Mouse (Mus musculus) CH12.LX (cell line): ENCODE measurements around the gene Lgi1. TPM values are rescaled to one million over a fixed set of nuclear protein-coding genes. Genes with fewer than 3 reads are reported as not detected.

Source experiments
- DNase-seq: peaks from one replicate; pipeline ENCODE4 v3.0.0-alpha.2; 2013; ENCODE audit errors: extremely low read depth
- H3K27ac ChIP-seq: 2 replicates; pipeline ENCODE4 v1.5.1; 2012; ENCODE audit warnings: low read depth, mild to moderate bottlenecking, control low read depth, moderate library complexity; ENCODE audit not compliant: insufficient read depth
- H3K27me3 ChIP-seq: replicated peaks from 2 replicates; pipeline ENCODE3; 2012; ENCODE audit warnings: inconsistent platforms
- H3K36me3 ChIP-seq, 2 experiments: replicated peaks in 1 of 2; 2 replicates each; pipeline versions ENCODE3 to v1.6.1; 2012; ENCODE audit warnings: inconsistent platforms in 1 of 2, low read length in 1 of 2, mild to moderate bottlenecking in 1 of 2, mixed read lengths in 1 of 2, moderate library complexity in 1 of 2; ENCODE audit not compliant: control insufficient read depth in 1 of 2, insufficient read depth in 1 of 2
- H3K4me1 ChIP-seq, 2 experiments: 2 replicates each; pipeline ENCODE4 v1.6.1; 2012; ENCODE audit warnings: inconsistent platforms in 1 of 2, moderate library complexity in 1 of 2; ENCODE audit not compliant: insufficient read depth in 2 of 2, control insufficient read depth in 1 of 2
- H3K4me2 ChIP-seq: 2 replicates; pipeline ENCODE4 v1.6.1; 2012; ENCODE audit warnings: low read depth, mild to moderate bottlenecking, control low read depth; ENCODE audit not compliant: poor library complexity, insufficient read depth, severe bottlenecking
- H3K4me3 ChIP-seq, 3 experiments: fragments of 150-350 bp in 1 of 3; sonication (generic) in 1 of 3; replicated peaks in 1 of 3; 2 replicates each; pipeline versions ENCODE3 to v1.5.1; 2011 to 2012; ENCODE audit warnings: low read depth in 2 of 3, low read length in 2 of 3, mild to moderate bottlenecking in 2 of 3, moderate library complexity in 2 of 3, control low read depth in 1 of 3, improper control_type of control experiment in 1 of 3, inconsistent platforms in 1 of 3, mixed read lengths in 1 of 3; ENCODE audit not compliant: poor library complexity in 1 of 3
- H3K79me2 ChIP-seq: replicated peaks from 2 replicates; pipeline ENCODE4 v1.6.1; 2012; ENCODE audit warnings: mild to moderate bottlenecking, moderate library complexity; ENCODE audit not compliant: control insufficient read depth, poor library complexity, insufficient read depth, severe bottlenecking; ENCODE audit errors: extremely low read depth
- H3K9ac ChIP-seq: 2 replicates; pipeline ENCODE4 v1.6.1; 2012; ENCODE audit warnings: low read depth, mild to moderate bottlenecking, control low read depth, moderate library complexity; ENCODE audit not compliant: insufficient read depth
- H3K9me3 ChIP-seq: replicated peaks from 2 replicates; pipeline ENCODE3; 2012; ENCODE audit warnings: low read length, inconsistent platforms, mixed read lengths
- BHLHE40 ChIP-seq: IDR thresholded peaks from 2 replicates; pipeline ENCODE4 v1.6.1; 2011; ENCODE audit warnings: mild to moderate bottlenecking, low read depth, low read length, improper control_type of control experiment
- CHD2 ChIP-seq: IDR thresholded peaks from 2 replicates; pipeline ENCODE4 v1.6.1; 2011; ENCODE audit warnings: low read length, improper control_type of control experiment
- CTCF ChIP-seq, 2 experiments: IDR thresholded peaks in 1 of 2; conservative IDR thresholded peaks in 1 of 2; 2 replicates each; pipeline ENCODE4 v1.5.1; 2011 to 2012; ENCODE audit warnings: low read depth in 2 of 2, low read length in 2 of 2, improper control_type of control experiment in 1 of 2, inconsistent platforms in 1 of 2, mild to moderate bottlenecking in 1 of 2, moderate library complexity in 1 of 2
- E2F4 ChIP-seq: IDR thresholded peaks from 2 replicates; pipeline ENCODE4 v1.6.1; 2011; ENCODE audit warnings: low read depth, low read length, improper control_type of control experiment; ENCODE audit not compliant: insufficient replicate concordance
- EP300 ChIP-seq: IDR thresholded peaks from 2 replicates; pipeline ENCODE4 v1.6.1; 2011; ENCODE audit warnings: low read length, improper control_type of control experiment
- GABPA ChIP-seq: IDR thresholded peaks from 2 replicates; pipeline ENCODE4 v1.6.1; 2012; ENCODE audit warnings: low read depth, low read length, improper control_type of control experiment, inconsistent platforms; ENCODE audit not compliant: insufficient replicate concordance
- JUN ChIP-seq: IDR thresholded peaks from 2 replicates; pipeline ENCODE4 v1.6.1; 2011; ENCODE audit warnings: low read depth, mild to moderate bottlenecking, low read length, improper control_type of control experiment, moderate library complexity; ENCODE audit not compliant: insufficient read depth
- MAX ChIP-seq: IDR thresholded peaks from 2 replicates; pipeline ENCODE4 v1.6.1; 2011; ENCODE audit warnings: low read length, improper control_type of control experiment
- MAZ ChIP-seq: IDR thresholded peaks from 2 replicates; pipeline ENCODE4 v1.6.1; 2012; ENCODE audit warnings: low read depth, mild to moderate bottlenecking, inconsistent platforms, low read length, improper control_type of control experiment, moderate library complexity
- MXI1 ChIP-seq: IDR thresholded peaks from 2 replicates; pipeline ENCODE4 v1.6.1; 2011; ENCODE audit warnings: mild to moderate bottlenecking, low read depth, low read length, improper control_type of control experiment
- MYC ChIP-seq: IDR thresholded peaks from 2 replicates; pipeline ENCODE4 v1.6.1; 2011; ENCODE audit warnings: low read depth, mild to moderate bottlenecking, improper control_type of control experiment, low read length
- NELFE ChIP-seq: IDR thresholded peaks from 2 replicates; pipeline ENCODE4 v1.6.1; 2011; ENCODE audit warnings: low read depth, low read length, improper control_type of control experiment
- SMC3 ChIP-seq: IDR thresholded peaks from 2 replicates; pipeline ENCODE4 v1.6.1; 2011; ENCODE audit warnings: low read depth, low read length, improper control_type of control experiment
- UBTF ChIP-seq: IDR thresholded peaks from 2 replicates; pipeline ENCODE4 v1.6.1; 2012; ENCODE audit warnings: low read depth, mild to moderate bottlenecking, inconsistent platforms, low read length, improper control_type of control experiment, moderate library complexity
- USF1 ChIP-seq: IDR thresholded peaks from 2 replicates; pipeline ENCODE4 v1.6.1; 2014; ENCODE audit warnings: low read depth, mild to moderate bottlenecking, inconsistent platforms, low read length, improper control_type of control experiment
- USF2 ChIP-seq: conservative IDR thresholded peaks from 2 replicates; pipeline ENCODE4 v1.6.1; 2011; ENCODE audit warnings: low read depth, low read length, improper control_type of control experiment
- ZC3H11A ChIP-seq: IDR thresholded peaks from 2 replicates; pipeline ENCODE4 v1.6.1; 2012; ENCODE audit warnings: low read depth, mild to moderate bottlenecking, inconsistent platforms, low read length, improper control_type of control experiment
- ZMIZ1 ChIP-seq: IDR thresholded peaks from 2 replicates; pipeline ENCODE4 v1.6.1; 2012; ENCODE audit warnings: low read depth, mild to moderate bottlenecking, inconsistent platforms, low read length, improper control_type of control experiment
- ZNF384 ChIP-seq: IDR thresholded peaks from 2 replicates; pipeline ENCODE4 v1.6.1; 2012; ENCODE audit warnings: low read depth, low read length, improper control_type of control experiment, inconsistent platforms
- dilution Hi-C: fragments of 300-500 bp; cut with MboI; formaldehyde crosslinking; loops from 2 replicates; pipeline ENCODE4 v1.14.3; 2020; ENCODE audit warnings: low sequenced_read_pairs; ENCODE audit not compliant: extremely low pct_unique_long_range_greater_than_20kb, extremely low pct_ligation_motif_present
- in situ Hi-C: fragments of 300-500 bp; cut with MboI; formaldehyde crosslinking; loops from 3 replicates; pipeline ENCODE4 v1.14.3; 2019; ENCODE audit warnings: low sequenced_read_pairs, low pct_ligation_motif_present, low pct_unique_long_range_greater_than_20kb, mixed read lengths
- polyA plus RNA-seq: library from polyadenylated mRNA; unstranded; fragments of >175 nt; gene quantifications from 2 replicates; pipeline ENCODE4 v1.2.1, GENCODE M21; 2012; ENCODE audit warnings: low read depth; ENCODE audit not compliant: insufficient read length
- total RNA-seq, 2 experiments: library from RNA; depleted of rRNA; stranded (reverse); fragments of 300-350 nt in 1 of 2; fragments of >200 nt in 1 of 2; gene quantifications; 2 replicates each; pipeline ENCODE4 v1.2.3; 2012 to 2014

Lgi1 gene
- total and polyA plus RNA-seq, 3 experiments: 0.20 TPM; not detected in 2

- H3K79me2 ChIP-seq: no peaks in the 10 kb centered on the region
- H3K36me3 ChIP-seq: no peaks in the 10 kb centered on the region
- no peak overlapping the region for H3K4me3 ChIP-seq
- no peak overlapping the region for H3K27ac ChIP-seq
- no peak overlapping the region for H3K4me2 ChIP-seq
- H3K4me1 ChIP-seq: no peaks in the 10 kb centered on the region
- H3K9me3 ChIP-seq: peaks cover 2% of the 10 kb centered on the region
- in situ Hi-C loops (no loop called here), dilution Hi-C loops (no loop called here)
- TF ChIP-seq UBTF: no peak
- H3K9ac ChIP-seq: no peak overlapping the region
- no peaks in the 10 kb centered on the region for H3K27me3 ChIP-seq
- DNase-seq: no peak
Observed at GRCm38 (mm10) chr19:38339734-38340133, 75.4 kb downstream of the Lgi1 start.

GRCm38 (mm10) chr19:38343246-38343645, 78.9 kb downstream of the Lgi1 start:
- dilution Hi-C loops: no loop called here

GRCm38 (mm10) chr19:38348271-38349012, 84.1 kb downstream of the Lgi1 start:
- Histone ChIP-seq H3K4me3 (no peak overlapping the region), H3K27me3 (no peaks in the 10 kb centered on the region), H3K27ac (no peak overlapping the region), H3K36me3 (no peaks in the 10 kb centered on the region), H3K9ac (no peak overlapping the region), H3K79me2 (no peaks in the 10 kb centered on the region), H3K4me1 (no peaks in the 10 kb centered on the region), H3K9me3 (peaks cover 10% of the 10 kb centered on the region), H3K4me2 (no peak overlapping the region)
- in situ Hi-C loops (no loop called here), dilution Hi-C loops (no loop called here)
- DNase-seq: no peak
- TF ChIP-seq USF2: no peak
- TF ChIP-seq NELFE: no peak
- TF ChIP-seq GABPA: no peak
- TF ChIP-seq JUN: no peak
- no peak for TF ChIP-seq SMC3
- no peak for TF ChIP-seq EP300
- no peak for TF ChIP-seq BHLHE40

More at GRCm38 (mm10) chr19:38343246-38343645, 78.9 kb downstream of the Lgi1 start:
- no peak for DNase-seq
- Histone ChIP-seq H3K36me3 (no peaks in the 10 kb centered on the region), H3K9ac (no peak overlapping the region), H3K27me3 (no peaks in the 10 kb centered on the region), H3K4me1 (no peaks in the 10 kb centered on the region), H3K4me2 (no peak overlapping the region), H3K9me3 (peaks cover 10% of the 10 kb centered on the region), H3K27ac (no peak overlapping the region), H3K79me2 (no peaks in the 10 kb centered on the region), H3K4me3 (no peak overlapping the region)
- TF ChIP-seq ZMIZ1 (no peak), JUN (no peak), E2F4 (no peak), ZC3H11A (no peak), MYC (no peak), ZNF384 (no peak), USF1 (no peak), BHLHE40 (no peak), MXI1 (no peak), CHD2 (no peak), MAZ (no peak), CTCF (conservative IDR thresholded peaks at IDR 0.05 in 1 of 2, IDR thresholded peaks at IDR 0.05 in 1 of 2; ENCODE audit: low read depth in 2 of 2, low read length in 2 of 2) (no peak), MAX (no peak), USF2 (no peak)
- in situ Hi-C loops: no loop called here
